Mouse (Mus musculus): ENCODE measurements around the gene Gemin6.

Gemin6 gene

GRCm38 (mm10) chr17:80224326-80225116, at the start of gene Gemin6:
Gemin6 (plus strand) TSS chr17:80224441.
- 1% methylated on average over 33 of the region's 33 CpGs for WGBS

DNA sequence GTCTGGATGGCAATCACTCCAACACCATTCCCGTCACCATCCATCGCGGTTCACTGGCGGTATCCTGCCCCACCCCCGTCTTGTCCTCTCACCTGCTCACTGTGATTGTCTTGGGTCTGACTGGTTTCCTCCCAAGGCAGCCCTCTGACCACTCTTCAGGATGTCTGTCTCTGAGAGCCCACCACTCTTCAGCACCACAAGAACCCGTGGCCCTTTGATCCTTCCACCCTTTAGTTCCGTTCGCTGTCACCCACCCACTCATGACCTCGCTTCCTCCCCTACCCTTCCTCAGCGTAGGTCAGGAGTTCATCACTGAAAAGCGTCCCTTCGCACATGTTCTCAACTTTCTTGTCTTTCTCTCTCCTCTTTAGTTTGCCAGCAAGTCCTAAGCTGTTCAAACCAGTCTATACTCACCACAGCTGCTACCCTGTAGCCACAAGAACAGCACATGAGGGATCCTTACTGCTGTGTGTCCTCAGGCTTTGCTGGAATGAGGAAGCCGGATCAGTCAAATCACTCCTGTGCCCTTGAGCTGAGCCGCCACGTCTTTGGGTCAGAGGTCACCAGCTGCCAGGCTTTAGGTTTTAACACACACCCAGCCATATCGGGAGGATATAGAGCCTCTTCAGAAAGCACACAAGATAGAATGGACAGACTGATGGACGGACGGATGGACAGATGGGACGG, 49.4 kb upstream of the Gemin6 start:
- WGBS: 80% methylated on average over 19 of the region's 19 CpGs

- 76% methylated on average over 4 of the region's 4 CpGs for WGBS
These were observed 48.9 kb upstream of the Gemin6 start for GRCm38 (mm10) chr17:80175386-80175739.

- 95% methylated on average over 3 of the region's 3 CpGs for WGBS
These were observed 48.3 kb upstream of the Gemin6 start for GRCm38 (mm10) chr17:80175966-80176365.

GRCm38 (mm10) chr17:80178846-80179245, 45.4 kb upstream of the Gemin6 start:
- 96% methylated on average over 3 of the region's 3 CpGs for WGBS

DNA sequence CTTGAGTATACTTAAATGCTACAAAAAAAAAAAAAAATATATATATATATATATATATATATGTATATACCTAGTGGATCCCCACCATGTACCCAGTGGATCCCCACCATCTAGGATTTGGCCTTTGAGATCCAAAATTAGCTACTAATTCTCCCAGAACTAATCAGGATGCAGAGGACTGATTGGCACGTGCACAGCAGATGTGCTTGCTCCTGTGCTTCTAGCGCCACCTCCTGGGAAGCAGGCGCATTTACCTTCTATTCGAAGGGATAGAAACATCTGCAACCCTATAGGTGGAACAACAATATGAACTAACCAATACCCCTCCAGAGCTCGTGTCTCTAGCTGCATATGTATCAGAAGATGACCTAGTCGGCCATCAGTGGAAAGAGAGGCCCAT, 44.3 kb upstream of the Gemin6 start:
- WGBS: under 1% methylated on average over 6 of the region's 6 CpGs

DNA sequence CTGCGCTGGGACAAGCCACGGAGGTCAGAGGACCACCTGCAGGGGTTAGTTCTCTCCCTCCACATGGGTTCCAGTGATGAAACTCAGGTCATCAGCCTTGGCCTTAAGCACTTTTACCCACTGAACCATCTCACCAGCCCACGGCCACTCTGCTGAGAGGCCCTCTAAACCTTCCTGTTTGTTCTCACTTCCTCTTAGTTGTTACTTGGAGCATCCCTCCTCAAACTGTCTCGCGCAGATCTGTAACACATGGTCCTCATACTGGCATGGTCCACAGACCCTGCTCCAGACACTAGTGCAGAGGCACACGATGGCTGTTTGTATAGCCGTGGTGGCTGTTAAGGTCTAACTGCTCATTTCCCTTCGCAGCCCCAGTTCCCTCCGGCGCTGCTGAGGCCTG, 40.6 kb upstream of the Gemin6 start:
- WGBS: 89% methylated on average over 10 of the region's 10 CpGs

- WGBS: 53% methylated on average over 5 of the region's 5 CpGs
These were observed 31.2 kb upstream of the Gemin6 start for GRCm38 (mm10) chr17:80193075-80193474.

GRCm38 (mm10) chr17:80199160-80199778, 25.0 kb upstream of the Gemin6 start:
- WGBS: 91% methylated on average over 3 of the region's 3 CpGs

GRCm38 (mm10) chr17:80205657-80206056, 18.6 kb upstream of the Gemin6 start:
- WGBS: 9% methylated on average over 5 of the region's 5 CpGs

DNA sequence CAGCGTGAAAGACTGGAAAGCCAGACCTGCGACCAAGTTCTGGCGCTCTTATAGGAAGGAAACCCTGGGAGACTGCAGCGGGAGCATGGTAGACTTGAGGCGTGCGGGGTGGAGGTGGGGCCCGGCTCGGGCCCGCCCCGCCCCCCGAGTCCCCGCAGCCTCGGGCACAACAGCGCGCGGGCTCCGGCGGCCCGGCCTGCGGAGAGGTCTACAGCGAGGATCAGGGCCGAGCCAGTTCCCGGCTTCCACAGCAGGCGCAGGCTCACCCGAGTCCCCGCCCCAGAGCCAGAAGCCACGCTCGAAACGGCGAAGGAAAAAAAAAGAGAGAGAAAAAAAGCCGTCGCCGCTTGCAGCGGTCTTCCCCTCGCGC, 18.0 kb upstream of the Gemin6 start:
- 0% methylated on average over 36 of the region's 36 CpGs for WGBS

DNA sequence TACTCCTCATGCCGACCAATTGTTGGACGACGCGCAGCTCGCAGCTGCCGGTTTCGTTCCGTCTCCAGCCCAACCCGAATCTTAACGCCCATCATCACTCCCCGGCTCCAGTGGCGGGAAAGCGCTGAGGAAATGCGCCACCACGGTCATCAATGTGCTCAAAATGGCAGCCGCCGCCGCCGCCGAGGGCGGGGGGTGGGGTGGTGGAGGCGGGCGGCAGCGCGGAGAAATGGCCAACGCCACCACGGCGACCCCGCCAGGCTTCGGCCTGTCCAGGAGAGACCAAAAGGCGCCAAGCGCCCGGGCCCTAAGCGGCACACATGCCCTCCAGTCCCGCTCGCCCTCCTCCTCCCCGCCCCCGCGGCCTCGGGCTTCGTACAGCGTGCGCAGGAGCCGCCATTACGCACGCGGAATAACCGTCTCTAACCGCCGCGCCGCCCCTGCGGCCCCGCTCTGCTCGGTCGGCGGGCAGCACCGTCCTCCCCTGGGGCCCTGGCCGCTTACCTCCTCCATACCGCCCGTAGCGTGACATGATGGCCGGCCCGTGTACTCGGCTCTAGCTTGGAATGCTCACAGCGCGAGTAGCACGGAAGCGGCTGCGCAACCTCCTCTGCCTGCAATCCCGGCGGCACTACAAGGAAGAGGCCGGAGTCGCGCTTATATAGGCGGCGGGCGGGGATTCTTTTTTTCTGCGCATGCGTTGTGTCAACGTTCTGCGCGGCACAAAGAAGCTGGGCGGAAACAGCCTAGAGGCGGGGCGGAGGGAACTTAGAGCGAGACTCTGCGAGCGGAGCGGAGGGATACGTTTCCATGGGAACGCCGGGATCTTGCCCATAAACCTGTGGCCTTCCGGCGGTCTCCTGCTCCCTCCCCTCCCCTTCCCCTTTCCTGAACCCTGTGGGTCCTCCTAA, 17.3 kb upstream of the Gemin6 start, which contains the start of the genes Srsf7 and Ttc39d:
Gene Srsf7, minus strand, starts transcription at position 637 of the 911 bp plus-strand sequence.
Gene Ttc39d, plus strand, starts transcription at position 790 of the 911 bp plus-strand sequence.
- under 1% methylated on average over 93 of the region's 95 CpGs for WGBS

- WGBS: 95% methylated on average over 4 of the region's 4 CpGs
These were observed 10.2 kb upstream of the Gemin6 start for GRCm38 (mm10) chr17:80213998-80214397.

DNA sequence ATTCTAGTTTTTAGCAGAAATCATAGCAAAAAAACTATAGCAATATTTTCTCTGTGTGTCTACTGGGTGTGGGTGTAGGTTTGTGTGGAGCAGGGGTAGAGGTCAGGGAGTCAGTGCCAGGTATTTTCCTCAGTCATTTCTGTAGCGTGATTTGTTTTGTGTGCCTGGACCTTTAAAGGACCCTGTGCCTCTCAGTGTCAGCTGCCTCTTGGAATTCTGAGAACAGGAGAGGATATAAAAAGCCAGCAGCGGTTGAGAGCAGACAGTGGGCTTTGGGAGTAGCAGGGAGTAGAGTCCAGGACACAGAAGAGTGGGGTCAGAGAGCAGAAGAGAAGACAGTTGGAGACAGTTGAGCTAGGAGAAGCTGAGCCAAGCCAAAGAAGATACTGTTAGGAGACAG, 4.1 kb upstream of the Gemin6 start:
- 72% methylated on average over 2 of the region's 2 CpGs for WGBS

- WGBS: 74% methylated on average over 9 of the region's 9 CpGs
These were observed 3.0 kb upstream of the Gemin6 start for GRCm38 (mm10) chr17:80221202-80221601.

GRCm38 (mm10) chr17:80221890-80222628, 2.2 kb upstream of the Gemin6 start:
- WGBS: 63% methylated on average over 3 of the region's 3 CpGs

DNA sequence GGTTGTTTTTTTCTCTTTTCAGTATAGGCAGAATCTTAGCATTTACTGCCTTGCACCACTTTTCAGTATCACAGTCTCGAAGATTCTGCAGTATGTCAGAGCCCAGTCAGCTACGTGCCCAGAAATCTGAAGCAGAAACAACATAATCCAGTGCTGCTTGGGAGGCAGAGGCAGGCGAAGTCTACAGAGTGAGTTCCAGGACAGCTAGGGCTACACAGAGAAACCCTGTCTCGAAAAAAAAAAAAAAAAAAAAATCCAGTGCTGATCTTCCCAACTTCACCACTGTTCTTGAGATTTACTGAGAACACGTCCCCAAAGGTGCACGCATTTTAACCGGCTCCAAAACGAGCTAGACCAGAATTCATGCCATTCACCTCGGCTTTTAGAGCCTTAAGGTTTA, 412 bp upstream of the Gemin6 start:
- WGBS: under 1% methylated on average over 9 of the region's 9 CpGs

GRCm38 (mm10) chr17:80225142-80225541, 901 bp downstream of the Gemin6 start:
- WGBS: 35% methylated on average over 5 of the region's 5 CpGs

DNA sequence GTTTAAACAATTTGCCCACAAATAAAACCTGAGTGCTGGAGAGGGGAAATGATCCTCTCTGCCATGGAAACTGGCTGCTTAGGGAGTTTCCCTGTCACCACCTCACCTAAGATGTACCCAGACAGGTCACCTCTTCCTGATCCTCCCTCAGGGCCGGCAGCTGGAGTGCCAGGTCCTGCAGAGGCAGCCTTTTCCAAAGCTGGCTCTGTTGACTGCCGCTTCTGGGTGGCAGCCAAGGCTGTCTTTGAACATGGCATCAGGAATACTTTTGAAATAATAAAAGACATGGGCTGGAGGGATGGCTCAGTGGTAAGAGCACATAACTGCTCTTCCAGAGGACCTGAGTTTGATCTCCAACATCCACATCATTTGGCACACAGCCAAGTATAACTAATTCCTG, 5.2 kb downstream of the Gemin6 start:
- 62% methylated on average over 2 of the region's 2 CpGs for WGBS

DNA sequence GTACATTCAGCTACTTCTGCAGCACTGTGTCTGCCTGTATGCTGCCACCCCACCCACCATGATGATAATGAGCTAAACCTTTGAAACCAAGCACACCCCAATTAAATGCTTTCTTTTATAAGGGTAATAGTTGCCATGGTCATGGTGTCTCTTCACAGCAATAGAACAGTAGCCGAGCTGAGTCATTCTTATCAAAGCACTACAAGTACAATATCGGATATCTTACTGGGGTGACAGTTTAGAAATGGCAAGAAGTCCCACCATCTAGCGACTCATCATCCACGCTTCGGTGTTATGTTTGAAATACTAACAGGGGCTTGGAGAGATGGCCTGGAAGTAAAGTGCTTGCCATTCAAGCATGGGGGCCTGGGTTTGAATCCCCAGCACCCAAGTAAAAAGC, 9.6 kb downstream of the Gemin6 start:
- 89% methylated on average over 5 of the region's 5 CpGs for WGBS

- WGBS: 62% methylated on average over 7 of the region's 7 CpGs
These were observed 10.1 kb downstream of the Gemin6 start for GRCm38 (mm10) chr17:80234376-80234775.
